ENCODE assay signal across 12 mouse cellular contexts in genomic region chr4:114397625-114398024, GRCm38 (mm10). TPM values are rescaled to one million over a fixed set of nuclear protein-coding genes. Genes with fewer than 3 reads are reported as not detected.
DNase-seq lines count a peak whose midpoint lies in the region; ATAC-seq and TF ChIP-seq lines count a peak whose summit lies in the region.
"Had no signal": no experiment of that assay in that cellular context is flagged by ENCODE, and none has a peak within 500 bp of the region (broad histone marks: within the 10 kb centered on the region; RNA-seq: fewer than 3 reads in every experiment).

No protein-coding gene starts in this region.

- no peak overlapping the region for H3K27ac ChIP-seq in gastrocnemius, adult 2 months
- no peak overlapping the region for H3K27ac ChIP-seq in liver, adult 2 months (replicated peaks; ENCODE audit: insufficient read depth, low read depth, low read length)
- H3K27ac ChIP-seq in liver, embryonic 12.5 days = no peak overlapping the region
- H3K27ac ChIP-seq in CH12.LX (ENCODE audit: insufficient read depth, low read depth) = no peak overlapping the region
- H3K27ac ChIP-seq: midbrain, embryonic 15.5 days; stomach, embryonic 15.5 days had no signal

- DNase-seq in gastrocnemius, adult 2 months = no peak
- no peak for DNase-seq in gastrocnemius, postnatal 36 days
- DNase-seq in liver, adult 2 months (ENCODE audit: extremely low read depth, low read depth, low spot score) = peak; percentile 7
- no peak for DNase-seq in CH12.LX (ENCODE audit: extremely low read depth)
- DNase-seq in cerebellum, adult 18-20 months = no peak
- no peak for DNase-seq in frontal cortex, postnatal 14 days (ENCODE audit: low spot score in 2 of 2)
- DNase-seq: gastrocnemius, postnatal 14 days had no signal

- no peak; the same call in none of the 2 replicates for TF ChIP-seq RAD21 in CH12.LX (IDR thresholded peaks at IDR 0.05; ENCODE audit: low read depth, low read length)

- TF ChIP-seq EP300 in CH12.LX (IDR thresholded peaks at IDR 0.05; ENCODE audit: low read length) = no peak

- H3K9ac ChIP-seq in liver, adult 2 months (ENCODE audit: low read depth, low read length) = no peak overlapping the region
- H3K9ac ChIP-seq in liver, embryonic 12.5 days = no peak overlapping the region
- H3K9ac ChIP-seq in CH12.LX (ENCODE audit: insufficient read depth, low read depth) = no peak overlapping the region
- H3K9ac ChIP-seq: midbrain, embryonic 15.5 days; stomach, embryonic 15.5 days had no signal

- no peaks in the 10 kb centered on the region for H3K36me3 ChIP-seq in liver, adult 2 months (ENCODE audit: control insufficient read depth, insufficient read depth, low read length)
- no peaks in the 10 kb centered on the region for H3K36me3 ChIP-seq in liver, embryonic 12.5 days
- no peaks in the 10 kb centered on the region for H3K36me3 ChIP-seq in CH12.LX (replicated peaks in 1 of 2; ENCODE audit: control insufficient read depth in 1 of 2, insufficient read depth in 1 of 2, low read length in 1 of 2)
- H3K36me3 ChIP-seq: midbrain, embryonic 15.5 days; stomach, embryonic 15.5 days had no signal

- H3K27me3 ChIP-seq in liver, adult 2 months (ENCODE audit: control insufficient read depth, insufficient read depth, low read length) = no peaks in the 10 kb centered on the region; the same call in 1 of the 2 replicates
- H3K27me3 ChIP-seq in liver, embryonic 12.5 days (replicated peaks) = no peaks in the 10 kb centered on the region
- peaks cover 61% of the 10 kb centered on the region for H3K27me3 ChIP-seq in CH12.LX (replicated peaks)
- H3K27me3 ChIP-seq: midbrain, embryonic 15.5 days; stomach, embryonic 15.5 days had no signal

- H3K4me3 ChIP-seq in gastrocnemius, adult 2 months = no peak overlapping the region
- H3K4me3 ChIP-seq in liver, adult 2 months (ENCODE audit: insufficient read depth, low read depth, low read length) = no peak overlapping the region
- no peak overlapping the region for H3K4me3 ChIP-seq in liver, embryonic 12.5 days
- no peak overlapping the region for H3K4me3 ChIP-seq in CH12.LX (replicated peaks in 1 of 3; ENCODE audit: low read depth in 2 of 3, low read length in 2 of 3, poor library complexity in 1 of 3)
- H3K4me3 ChIP-seq: midbrain, embryonic 15.5 days; stomach, embryonic 15.5 days had no signal

- no peak for TF ChIP-seq POLR2A in liver, adult 2 months (IDR thresholded peaks at IDR 0.05; ENCODE audit: extremely low read depth, insufficient read depth, low read length)
- TF ChIP-seq POLR2A in CH12.LX (IDR thresholded peaks at IDR 0.05; ENCODE audit: low read depth, low read length) = no peak

- dilution Hi-C loops in CH12.LX (cut with MboI; ENCODE audit: extremely low pct_ligation_motif_present, extremely low pct_unique_long_range_greater_than_20kb, low sequenced_read_pairs) = no loop called here

- H3K79me2 ChIP-seq in liver, adult 2 months (ENCODE audit: control insufficient read depth, insufficient read depth, low read length) = no peaks in the 10 kb centered on the region
- no peaks in the 10 kb centered on the region for H3K79me2 ChIP-seq in CH12.LX (replicated peaks; ENCODE audit: control insufficient read depth, extremely low read depth, insufficient read depth, poor library complexity, severe bottlenecking)

- no peaks in the 10 kb centered on the region for H3K9me3 ChIP-seq in liver, embryonic 12.5 days (replicated peaks)
- no peaks in the 10 kb centered on the region for H3K9me3 ChIP-seq in CH12.LX (replicated peaks; ENCODE audit: low read length)
- H3K9me3 ChIP-seq: midbrain, embryonic 15.5 days; stomach, embryonic 15.5 days had no signal

- no peaks in the 10 kb centered on the region for H3K4me1 ChIP-seq in liver, adult 2 months (ENCODE audit: control insufficient read depth, insufficient read depth, low read length)
- H3K4me1 ChIP-seq in liver, embryonic 12.5 days = no peaks in the 10 kb centered on the region
- no peaks in the 10 kb centered on the region for H3K4me1 ChIP-seq in CH12.LX (ENCODE audit: control insufficient read depth in 1 of 2, insufficient read depth in 2 of 2)
- H3K4me1 ChIP-seq: midbrain, embryonic 15.5 days; stomach, embryonic 15.5 days had no signal

- intact Hi-C loops in gastrocnemius, adult 2 months (cut with DNase I) = no loop called here
- intact Hi-C loops in gastrocnemius, postnatal 36 days (cut with DNase I) = no loop called here

- TF ChIP-seq CTCF in gastrocnemius, adult 2 months (IDR thresholded peaks at IDR 0.05) = peak; percentile 56
- TF ChIP-seq CTCF in liver, adult 2 months (IDR thresholded peaks at IDR 0.05; ENCODE audit: low read depth, low read length) = peak; percentile 11; the same call in 1 of the 2 replicates
- 0 out of 4 replicates have a peak, but pooled peaks of 1 of the 2 experiments have one; percentile 14 for TF ChIP-seq CTCF in CH12.LX (conservative IDR thresholded peaks at IDR 0.05 in 1 of 2, IDR thresholded peaks at IDR 0.05 in 1 of 2; ENCODE audit: low read depth in 2 of 2, low read length in 2 of 2)

- no peak for ATAC-seq in liver, embryonic 12.5 days
- ATAC-seq in hematopoietic stem cell, adult 5-6 weeks (replicated peaks in 1 of 2; ENCODE audit: insufficient read depth in 1 of 2, low FRiP score in 2 of 2, low TSS enrichment in 1 of 2, low read depth in 1 of 2, poor library complexity in 2 of 2, severe bottlenecking in 2 of 2) = peak; percentile 29 to 65; a peak in 1 of 4 replicates
- ATAC-seq: inflammation-experienced regulatory T-cells, adult 6 months; midbrain, embryonic 15.5 days had no signal

- no peak overlapping the region for H3K4me2 ChIP-seq in liver, embryonic 12.5 days
- H3K4me2 ChIP-seq in CH12.LX (ENCODE audit: insufficient read depth, low read depth, poor library complexity, severe bottlenecking) = no peak overlapping the region
- H3K4me2 ChIP-seq: midbrain, embryonic 15.5 days; stomach, embryonic 15.5 days had no signal

- in situ Hi-C loops in CH12.LX (cut with MboI; ENCODE audit: low pct_ligation_motif_present, low pct_unique_long_range_greater_than_20kb, low sequenced_read_pairs) = no loop called here

TF ChIP-seq in CH12.LX, 34 proteins besides CTCF, POLR2A, EP300 and RAD21:
- TF ChIP-seq GABPA (IDR thresholded peaks at IDR 0.05; ENCODE audit: insufficient replicate concordance, low read depth, low read length) (no peak), ZNF384 (IDR thresholded peaks at IDR 0.05; ENCODE audit: low read depth, low read length) (no peak), ZC3H11A (IDR thresholded peaks at IDR 0.05; ENCODE audit: low read depth, low read length) (no peak), SMC3 (IDR thresholded peaks at IDR 0.05; ENCODE audit: low read depth, low read length) (peak; percentile 4; the same call in 1 of the 2 replicates), CHD2 (IDR thresholded peaks at IDR 0.05; ENCODE audit: low read length) (no peak), IRF4 (IDR thresholded peaks at IDR 0.05; ENCODE audit: low read depth, low read length) (no peak), POLR2AphosphoS2 (IDR thresholded peaks at IDR 0.05; ENCODE audit: low read depth, low read length) (no peak)

RNA-seq across cellular contexts. Expression of gene Trabd2b, which starts 8.9 kb away (rescaled TPM):
- 1 to 10 TPM in 1 of 2 experiments, under 1 TPM in 1; 0.71 to 1.3 TPM for total RNA-seq in gastrocnemius, adult 2 months (2021)
- under 1 TPM; 0.94 to 0.99 TPM for total RNA-seq in gastrocnemius, postnatal 36 days (2021)
- total RNA-seq in liver, adult 2 months (2014; rRNA removed) = 0.07 and 0.09 TPM in 2 replicates
- 0.07 and 0.10 TPM in 2 replicates for polyA plus RNA-seq in liver, adult 2 months (2012; rRNA removed)
- polyA plus RNA-seq in liver, embryonic 12.5 days (2016; fragmentation: Nextera tagmentation; extraction: Ambion mirVana) = 0.38 and 0.65 TPM in 2 replicates
- total RNA-seq in CH12.LX (2012; rRNA removed) (not detected in 2 replicates), CH12.LX (2014; rRNA removed) (not detected in 2 replicates)
- not detected in 2 replicates for polyA plus RNA-seq in CH12.LX (2012; ENCODE audit: insufficient read length, low read depth)
- 0.10 TPM in 1 of 2 replicates, not detected in the other for total RNA-seq in hematopoietic stem cell, adult 5-6 weeks (2017)
- polyA plus RNA-seq: inflammation-experienced regulatory T-cells, adult 6 months had no signal
